18 mouse cellular contexts compared by ENCODE assay signal in genomic region chr16:30453213-30453975, GRCm38 (mm10). TPM values are rescaled to one million over a fixed set of nuclear protein-coding genes. Genes with fewer than 3 reads are reported as not detected.
DNase-seq lines count a peak whose midpoint lies in the region; ATAC-seq and TF ChIP-seq lines count a peak whose summit lies in the region.
"Had no signal": no experiment of that assay in that cellular context is flagged by ENCODE, and none has a peak within 500 bp of the region (broad histone marks: within the 10 kb centered on the region; RNA-seq: fewer than 3 reads in every experiment).

No protein-coding gene starts in this region.

- H3K27me3 ChIP-seq in testis, adult 2 months (ENCODE audit: control insufficient read depth, insufficient read depth, low read length) = no peaks in the 10 kb centered on the region
- H3K27me3 ChIP-seq in megakaryocyte, embryonic 14.5 days (replicated peaks) = no peaks in the 10 kb centered on the region
- no peaks in the 10 kb centered on the region for H3K27me3 ChIP-seq in forebrain, embryonic 12.5 days
- no peaks in the 10 kb centered on the region for H3K27me3 ChIP-seq in midbrain, embryonic 14.5 days (ENCODE audit: control insufficient read depth, insufficient read depth, low read length)
- H3K27me3 ChIP-seq: midbrain, embryonic 12.5 days; neural tube, embryonic 12.5 days; Patski had no signal

- H3K27ac ChIP-seq in testis, adult 2 months (ENCODE audit: control insufficient read depth, insufficient read depth, low read depth, low read length) = peak overlapping the region; percentile 98
- no peak overlapping the region for H3K27ac ChIP-seq in forebrain, embryonic 12.5 days
- H3K27ac ChIP-seq in midbrain, embryonic 14.5 days (replicated peaks; ENCODE audit: low read depth, low read length) = no peak overlapping the region
- H3K27ac ChIP-seq: embryonic facial prominence, embryonic 10.5 days; hindbrain, embryonic 10.5 days; midbrain, embryonic 12.5 days; neural tube, embryonic 12.5 days had no signal

- peak; percentile 70 for ATAC-seq in inflammation-experienced regulatory T-cells, adult 6 months
- ATAC-seq in forebrain, embryonic 12.5 days (ENCODE audit: low FRiP score) = no peak
- ATAC-seq in midbrain, embryonic 14.5 days (ENCODE audit: low FRiP score, low TSS enrichment) = no peak
- no peak for ATAC-seq in cerebellum, adult (ENCODE audit: insufficient number of reproducible peaks, low FRiP score, low TSS enrichment)
- ATAC-seq: Patski had no signal

- no peak overlapping the region for H3K9ac ChIP-seq in forebrain, embryonic 12.5 days
- no peak overlapping the region for H3K9ac ChIP-seq in midbrain, embryonic 14.5 days (replicated peaks; ENCODE audit: low read length)
- H3K9ac ChIP-seq: lung, embryonic 14.5 days; midbrain, embryonic 12.5 days; neural tube, embryonic 12.5 days had no signal

- peaks cover 5% of the 10 kb centered on the region for H3K9me3 ChIP-seq in megakaryocyte, embryonic 14.5 days
- no peaks in the 10 kb centered on the region for H3K9me3 ChIP-seq in forebrain, embryonic 12.5 days
- H3K9me3 ChIP-seq in midbrain, embryonic 14.5 days (ENCODE audit: control insufficient read depth, low read length) = no peaks in the 10 kb centered on the region
- H3K9me3 ChIP-seq: embryonic facial prominence, embryonic 10.5 days; hindbrain, embryonic 10.5 days; midbrain, embryonic 12.5 days; neural tube, embryonic 12.5 days had no signal

- TF ChIP-seq CTCF in testis, adult 2 months (IDR thresholded peaks at IDR 0.05; ENCODE audit: control insufficient read depth, insufficient read depth, insufficient replicate concordance, low read depth, low read length) = no peak

- H3K4me2 ChIP-seq in forebrain, embryonic 12.5 days = no peak overlapping the region
- no peak overlapping the region for H3K4me2 ChIP-seq in midbrain, embryonic 14.5 days (ENCODE audit: low read length)
- H3K4me2 ChIP-seq: lung, embryonic 14.5 days; midbrain, embryonic 12.5 days; neural tube, embryonic 12.5 days had no signal

- H3K4me3 ChIP-seq in testis, adult 2 months (ENCODE audit: control insufficient read depth, low read depth, low read length) = peak overlapping the region; percentile 83
- H3K4me3 ChIP-seq in megakaryocyte, embryonic 14.5 days (replicated peaks) = peak overlapping the region; percentile 71
- no peak overlapping the region for H3K4me3 ChIP-seq in forebrain, embryonic 12.5 days (replicated peaks)
- no peak overlapping the region for H3K4me3 ChIP-seq in midbrain, embryonic 14.5 days (replicated peaks; ENCODE audit: low read depth, low read length)
- H3K4me3 ChIP-seq: embryonic facial prominence, embryonic 10.5 days; hindbrain, embryonic 10.5 days; midbrain, embryonic 12.5 days; neural tube, embryonic 12.5 days had no signal

- no peak for TF ChIP-seq POLR2A in testis, adult 2 months (IDR thresholded peaks at IDR 0.05; ENCODE audit: control insufficient read depth, low read depth, low read length)

- no peaks in the 10 kb centered on the region for H3K4me1 ChIP-seq in testis, adult 2 months (ENCODE audit: control insufficient read depth, insufficient read depth, low read length)
- H3K4me1 ChIP-seq in megakaryocyte, embryonic 14.5 days = peaks cover 55% of the 10 kb centered on the region
- H3K4me1 ChIP-seq in forebrain, embryonic 12.5 days = no peaks in the 10 kb centered on the region
- H3K4me1 ChIP-seq in midbrain, embryonic 14.5 days (ENCODE audit: control insufficient read depth, insufficient read depth, low read length) = no peaks in the 10 kb centered on the region
- H3K4me1 ChIP-seq: hindbrain, embryonic 10.5 days; midbrain, embryonic 12.5 days; neural tube, embryonic 12.5 days had no signal

- 89% methylated on average over 5 of the region's 5 CpGs for WGBS in forebrain, embryonic 12.5 days
- WGBS in midbrain, embryonic 14.5 days = 88% methylated on average over 5 of the region's 5 CpGs

- H3K36me3 ChIP-seq in testis, adult 2 months (ENCODE audit: control insufficient read depth, insufficient read depth, low read length) = no peaks in the 10 kb centered on the region
- H3K36me3 ChIP-seq in megakaryocyte, embryonic 14.5 days (replicated peaks; ENCODE audit: low read length) = no peaks in the 10 kb centered on the region
- H3K36me3 ChIP-seq in forebrain, embryonic 12.5 days (replicated peaks) = no peaks in the 10 kb centered on the region
- H3K36me3 ChIP-seq in midbrain, embryonic 14.5 days (ENCODE audit: control insufficient read depth, insufficient read depth, low read length) = no peaks in the 10 kb centered on the region
- H3K36me3 ChIP-seq: embryonic facial prominence, embryonic 10.5 days; hindbrain, embryonic 10.5 days; midbrain, embryonic 12.5 days; neural tube, embryonic 12.5 days had no signal

- DNase-seq in testis, postnatal 10 days (ENCODE audit: low spot score) = no peak
- DNase-seq in frontal cortex, adult 2 months (ENCODE audit: extremely low spot score in 1 of 2, low spot score in 1 of 2) = no peak
- DNase-seq in midbrain, embryonic 14.5 days = no peak
- DNase-seq: adrenal gland, adult 2 months; cerebellum, adult 11-12 months; heart, adult 18-20 months; kidney, adult 18-20 months; lung, embryonic 14.5 days had no signal

RNA-seq across cellular contexts. Expression of gene Atp13a3, which starts 47.6 kb away (rescaled TPM):
- 6.6 and 8.9 TPM in 2 replicates for polyA plus RNA-seq in testis, adult 2 months (2012; rRNA removed)
- polyA plus RNA-seq in inflammation-experienced regulatory T-cells, adult 6 months (2017; shearing (Covaris generic)) = 10 to 100 TPM in 2 of 3 experiments, 1 to 10 TPM in 1; 9.3 to 13.1 (median 12.9) TPM
- 3.3 and 6.2 TPM in 2 replicates for polyA plus RNA-seq in megakaryocyte, embryonic 14.5 days (2012; ENCODE audit: insufficient read depth, low replicate concordance)
- polyA plus RNA-seq in forebrain, embryonic 12.5 days (2016; fragmentation: Nextera tagmentation; extraction: Ambion mirVana) = 12.9 and 15.8 TPM in 2 replicates
- polyA plus RNA-seq in frontal cortex, adult 2 months (2012; rRNA removed) = 26.9 and 29.3 TPM in 2 replicates
- 8.9 and 10.9 TPM in 2 replicates for polyA plus RNA-seq in midbrain, embryonic 14.5 days (2014; fragmentation: Nextera tagmentation; extraction: Ambion mirVana)

Comparison
In these comparisons a context has a peak if more than half of its experiments do, and no peak if none do; other contexts are left out.
1. H3K4me3 ChIP-seq: peak in testis, adult 2 months (single experiment) and megakaryocyte, embryonic 14.5 days (single experiment); none in forebrain, embryonic 12.5 days (single experiment) and midbrain, embryonic 14.5 days (single experiment).